Comparison of ENCODE assay signal across 8 mouse cellular contexts in genomic region chr16:33950830-33951229, GRCm38 (mm10). TPM values are rescaled to one million over a fixed set of nuclear protein-coding genes. Genes with fewer than 3 reads are reported as not detected.
DNase-seq lines count a peak whose midpoint lies in the region; ATAC-seq lines count a peak whose summit lies in the region.

No protein-coding gene starts in this region.

- WGBS in intestine, embryonic 16.5 days, result 15% methylated on average over 4 of the region's 4 CpGs

- no peak overlapping the region for H3K4me2 ChIP-seq in intestine, embryonic 16.5 days (ENCODE audit: low read depth, low read length)

- DNase-seq in adrenal gland, adult (ENCODE audit: inconsistent age in 2 of 2, low spot score in 1 of 2), result peak; percentile 91 to 98
- peak; percentile 74 for DNase-seq in gastrocnemius, postnatal 25 days
- peak; percentile 74 to 85 for DNase-seq in left cerebral cortex, postnatal 14 days (ENCODE audit: low spot score in 2 of 2)
- DNase-seq in mesoderm, embryonic 11.5 days (ENCODE audit: low read depth, low spot score), result peak; percentile 86
- peak; percentile 71 for DNase-seq in right cerebral cortex, postnatal 25 days
- peak; percentile 76 for DNase-seq in yolk sac, embryonic 10.5 days (ENCODE audit: low spot score)

- H3K4me3 ChIP-seq in intestine, embryonic 16.5 days (ENCODE audit: low read length), result no peak overlapping the region

- peaks cover 15% of the 10 kb centered on the region for H3K36me3 ChIP-seq in intestine, embryonic 16.5 days (ENCODE audit: control insufficient read depth, insufficient read depth, low read length)

- ATAC-seq in common myeloid progenitor, adult 5-6 weeks (replicated peaks; ENCODE audit: low read depth, poor library complexity, severe bottlenecking), result peak; percentile 82
- ATAC-seq in intestine, embryonic 16.5 days, result peak; percentile 79

- no peaks in the 10 kb centered on the region for H3K4me1 ChIP-seq in intestine, embryonic 16.5 days (ENCODE audit: control insufficient read depth, insufficient read depth, low read length)

- intact Hi-C loops in left cerebral cortex, postnatal 14 days (cut with DNase I), result loop anchor here (1.0 kb wide), 1 partner anchor 131 kb away; no protein-coding TSS in a partner anchor

- H3K27ac ChIP-seq in intestine, embryonic 16.5 days (ENCODE audit: low read length), result no peak overlapping the region

- no peaks in the 10 kb centered on the region for H3K27me3 ChIP-seq in intestine, embryonic 16.5 days (replicated peaks; ENCODE audit: control insufficient read depth, insufficient read depth, low read length)

- H3K9ac ChIP-seq in intestine, embryonic 16.5 days (ENCODE audit: low read depth, low read length), result no peak overlapping the region

- H3K9me3 ChIP-seq in intestine, embryonic 16.5 days (ENCODE audit: control insufficient read depth, low read length), result no peaks in the 10 kb centered on the region

RNA-seq across cellular contexts. Expression of gene Umps, which starts 16.0 kb away (rescaled TPM):
- 102 TPM in 2 replicates for total RNA-seq in common myeloid progenitor, adult 5-6 weeks (2017)
- 1 to 10 TPM; 4.8 to 5.9 TPM for total RNA-seq in gastrocnemius, postnatal 25 days (2021)
- 40.0 and 49.4 TPM in 2 replicates for polyA plus RNA-seq in intestine, embryonic 16.5 days (2015; fragmentation: Nextera tagmentation; extraction: Ambion mirVana)
- total RNA-seq in left cerebral cortex, postnatal 14 days (2021), result 10 to 100 TPM; 14.6 to 15.3 TPM
